Mouse (Mus musculus) stomach, embryonic 14.5 days (tissue): ENCODE measurements around the gene Ppp2r5e. TPM values are rescaled to one million over a fixed set of nuclear protein-coding genes. Genes with fewer than 3 reads are reported as not detected.

ENCODE experiments used
- ATAC-seq: fragments of 200-750 bp; cut with Nextera tagmentation; 2 replicates; pipeline ENCODE4 v1.8.0; 2017; ENCODE audit warnings: low read depth, moderate TSS enrichment; ENCODE audit not compliant: insufficient number of reproducible peaks, insufficient read depth, low FRiP score
- H3K27ac ChIP-seq: fragments of 300-500 bp; sonication (generic); 2 replicates; pipeline ENCODE4 v1.5.1; 2014; ENCODE audit warnings: mild to moderate bottlenecking, low read length, moderate library complexity, mixed read lengths
- H3K27me3 ChIP-seq: fragments of 300-500 bp; sonication (generic); 2 replicates; pipeline ENCODE4 v1.6.1; 2014; ENCODE audit warnings: low read length, control low read depth, mixed read lengths; ENCODE audit not compliant: control insufficient read depth, insufficient read depth
- H3K36me3 ChIP-seq: fragments of 300-500 bp; sonication (generic); 2 replicates; pipeline ENCODE4 v1.6.1; 2014; ENCODE audit warnings: mild to moderate bottlenecking, control low read depth, low read length, moderate library complexity, mixed read lengths; ENCODE audit not compliant: control insufficient read depth, insufficient read depth
- H3K4me1 ChIP-seq: fragments of 300-500 bp; sonication (generic); 2 replicates; pipeline ENCODE4 v1.6.1; 2014; ENCODE audit warnings: low read length, control low read depth, mixed read lengths; ENCODE audit not compliant: control insufficient read depth, insufficient read depth
- H3K4me2 ChIP-seq: fragments of 300-500 bp; sonication (generic); replicated peaks from 2 replicates; pipeline ENCODE4 v1.6.1; 2014; ENCODE audit warnings: low read depth, low read length, control low read depth
- H3K4me3 ChIP-seq: fragments of 300-500 bp; sonication (generic); 2 replicates; pipeline ENCODE4 v1.5.1; 2014; ENCODE audit warnings: low read depth, low read length, control low read depth
- H3K9ac ChIP-seq: fragments of 300-500 bp; sonication (generic); replicated peaks from 2 replicates; pipeline ENCODE4 v1.6.1; 2014; ENCODE audit warnings: low read depth, mild to moderate bottlenecking, control low read depth, low read length, moderate library complexity, mixed read lengths
- H3K9me3 ChIP-seq: fragments of 300-500 bp; sonication (generic); 2 replicates; pipeline ENCODE4 v1.6.1; 2016; ENCODE audit warnings: low read depth, low read length, control low read depth; ENCODE audit not compliant: control insufficient read depth
- WGBS: fragments of 180-500 bp; shearing (Covaris S2); extraction: QIAGEN DNeasy Blood & Tissue Kit; methylation state at CpG from one replicate; pipeline ENCODE4 v1.1.7; 2014; 5-methylcytosine and 5-hydroxymethylcytosine counted together
- polyA plus RNA-seq: library from polyadenylated mRNA; unstranded; fragments of >200 nt; fragmentation: Nextera tagmentation; extraction: Ambion mirVana; gene quantifications from 2 replicates; pipeline ENCODE4 v1.2.1, GENCODE M21; 2014

The Ppp2r5e gene
- polyA plus RNA-seq, 1 experiment from 2014 or later, result 17.2 TPM

GRCm38 (mm10) chr12:75570138-75570537 is 25.9 kb downstream of the Ppp2r5e start:
- ATAC-seq, result no peak
- no peak overlapping the region for H3K9ac ChIP-seq
- H3K27me3 ChIP-seq, result no peaks in the 10 kb centered on the region
- H3K27ac ChIP-seq, result no peak overlapping the region
- WGBS, result 76% methylated on average over 1 of the region's 1 CpGs
- H3K4me1 ChIP-seq, result peaks cover 12% of the 10 kb centered on the region
- no peak overlapping the region for H3K4me3 ChIP-seq
- H3K36me3 ChIP-seq, result no peaks in the 10 kb centered on the region
- no peaks in the 10 kb centered on the region for H3K9me3 ChIP-seq
- no peak overlapping the region for H3K4me2 ChIP-seq

- H3K36me3 ChIP-seq, result no peaks in the 10 kb centered on the region
- no peak overlapping the region for H3K27ac ChIP-seq
- peaks cover 15% of the 10 kb centered on the region for H3K4me1 ChIP-seq
- peak; percentile 63; the same call in 1 of the 2 replicates for ATAC-seq
- WGBS, result 25% methylated on average over 5 of the region's 5 CpGs
- no peaks in the 10 kb centered on the region for H3K9me3 ChIP-seq
- no peak overlapping the region for H3K4me3 ChIP-seq
- H3K9ac ChIP-seq, result no peak overlapping the region
- no peaks in the 10 kb centered on the region for H3K27me3 ChIP-seq
- H3K4me2 ChIP-seq, result no peak overlapping the region
These were observed 28.3 kb downstream of the Ppp2r5e start for GRCm38 (mm10) chr12:75567745-75568144.

DNA sequence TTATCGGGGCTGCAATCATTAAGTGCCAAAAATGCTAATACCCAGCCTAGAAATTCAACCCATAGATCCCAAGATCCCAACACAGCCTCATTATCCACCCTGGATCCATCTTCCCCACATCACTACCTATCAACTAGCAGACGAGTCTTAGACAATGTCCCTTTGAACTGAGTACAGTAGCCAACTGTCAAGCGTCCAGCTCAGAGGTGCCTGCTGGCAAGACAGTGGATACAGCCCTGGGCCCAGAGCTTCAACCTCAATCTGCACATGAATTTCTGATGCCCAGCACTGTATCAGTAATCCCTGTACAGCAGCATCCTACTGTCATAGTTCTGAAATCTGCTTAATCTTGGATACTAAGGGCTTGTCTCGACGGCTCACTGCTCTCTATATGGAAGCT is 30.3 kb downstream of the Ppp2r5e start:
- Histone ChIP-seq H3K27me3 (no peaks in the 10 kb centered on the region), H3K9me3 (no peaks in the 10 kb centered on the region), H3K4me2 (no peak overlapping the region), H3K4me1 (peaks cover 15% of the 10 kb centered on the region), H3K4me3 (no peak overlapping the region), H3K9ac (no peak overlapping the region), H3K36me3 (no peaks in the 10 kb centered on the region), H3K27ac (no peak overlapping the region)
- WGBS, result 90% methylated on average over 5 of the region's 5 CpGs
- ATAC-seq, result no peak

GRCm38 (mm10) chr12:75564498-75564897 is 31.5 kb downstream of the Ppp2r5e start:
- whole genome bisulfite sequencing, result 63% methylated on average over 1 of the region's 1 CpGs
- ATAC-seq, result no peak
- peaks cover 15% of the 10 kb centered on the region for H3K4me1 ChIP-seq
- no peaks in the 10 kb centered on the region for H3K9me3 ChIP-seq
- H3K4me3 ChIP-seq, result no peak overlapping the region
- H3K36me3 ChIP-seq, result no peaks in the 10 kb centered on the region
- H3K27ac ChIP-seq, result no peak overlapping the region
- H3K27me3 ChIP-seq, result no peaks in the 10 kb centered on the region
- H3K4me2 ChIP-seq, result no peak overlapping the region
- H3K9ac ChIP-seq, result no peak overlapping the region

DNA sequence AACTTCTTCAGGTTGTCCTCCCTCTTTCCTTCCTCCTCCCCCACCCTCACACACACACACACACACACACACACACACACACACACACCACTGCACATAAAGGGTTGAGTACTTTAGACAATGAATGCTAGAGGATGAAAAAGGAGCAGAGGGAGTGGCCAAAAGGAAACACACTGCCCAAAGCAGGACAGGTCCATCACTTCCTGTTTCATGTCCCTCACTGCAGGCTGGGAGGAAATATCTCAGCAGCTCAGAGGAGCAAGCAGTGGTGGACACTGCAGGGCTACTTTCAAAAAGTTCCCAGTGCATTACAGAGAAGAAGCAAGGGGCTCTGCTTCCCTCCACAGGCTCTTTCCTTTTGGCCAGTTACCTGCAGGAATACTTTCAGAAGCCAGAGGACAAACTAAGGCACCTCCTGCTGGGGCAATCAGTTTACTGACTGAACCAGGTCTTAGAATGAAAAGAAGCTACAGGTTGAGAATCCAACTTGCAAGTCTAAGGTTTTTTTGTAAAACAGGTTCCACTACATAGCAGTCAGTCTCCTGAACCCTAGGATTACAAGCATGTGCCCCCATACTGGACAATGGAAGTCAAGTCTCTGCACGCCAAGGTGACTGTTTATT is 32.9 kb downstream of the Ppp2r5e start:
- no peak overlapping the region for H3K9ac ChIP-seq
- H3K27ac ChIP-seq, result peak overlapping the region; percentile 48; the same call in 1 of the 2 replicates
- ATAC-seq, result no peak
- WGBS, result 75% methylated on average over 1 of the region's 1 CpGs
- no peak overlapping the region; the same call in 1 of the 2 replicates for H3K4me2 ChIP-seq
- H3K4me3 ChIP-seq, result no peak overlapping the region
- H3K27me3 ChIP-seq, result no peaks in the 10 kb centered on the region
- no peaks in the 10 kb centered on the region for H3K36me3 ChIP-seq
- H3K4me1 ChIP-seq, result peaks cover 14% of the 10 kb centered on the region
- H3K9me3 ChIP-seq, result no peaks in the 10 kb centered on the region

DNA sequence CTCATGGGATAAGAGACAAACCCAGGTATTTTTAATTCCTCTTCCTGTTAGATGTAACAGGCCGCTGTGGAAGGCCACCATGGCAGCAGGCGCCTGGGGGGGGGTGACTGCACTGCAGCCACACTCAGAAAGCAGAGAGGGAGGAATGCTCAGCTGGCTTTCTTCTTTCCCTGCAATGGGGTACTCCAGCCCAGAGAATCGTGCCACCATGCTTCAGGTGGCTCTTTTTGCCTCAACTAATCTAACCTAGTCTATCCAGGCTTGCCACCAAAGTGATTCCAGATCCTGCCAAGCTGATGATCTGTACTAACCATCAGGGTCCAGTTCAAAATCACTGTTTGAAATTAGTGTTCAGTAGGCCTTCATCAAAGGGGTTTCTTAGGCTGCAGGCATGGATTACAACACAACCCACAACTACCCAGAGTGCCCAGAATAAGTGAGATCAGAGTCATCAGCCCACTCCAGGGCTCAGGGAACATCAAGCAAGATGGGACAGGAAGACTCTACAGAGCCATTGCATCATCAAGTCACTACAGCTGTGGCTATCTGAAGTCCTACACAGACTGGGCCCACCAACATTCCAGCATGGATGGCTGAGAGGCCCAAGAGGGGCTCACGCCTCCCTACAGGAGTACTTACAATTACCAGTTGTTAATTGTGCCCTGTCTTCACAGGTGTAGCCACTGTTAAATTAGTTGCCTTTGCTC is 35.2 kb downstream of the Ppp2r5e start:
- no peak overlapping the region for H3K27ac ChIP-seq
- H3K4me1 ChIP-seq, result peaks cover 14% of the 10 kb centered on the region; the same call in 1 of the 2 replicates
- no peak for ATAC-seq
- no peak overlapping the region for H3K4me3 ChIP-seq
- H3K9ac ChIP-seq, result no peak overlapping the region
- H3K4me2 ChIP-seq, result no peak overlapping the region
- WGBS, result 89% methylated on average over 4 of the region's 4 CpGs
- no peaks in the 10 kb centered on the region for H3K27me3 ChIP-seq
- no peaks in the 10 kb centered on the region for H3K36me3 ChIP-seq
- H3K9me3 ChIP-seq, result no peaks in the 10 kb centered on the region

DNA sequence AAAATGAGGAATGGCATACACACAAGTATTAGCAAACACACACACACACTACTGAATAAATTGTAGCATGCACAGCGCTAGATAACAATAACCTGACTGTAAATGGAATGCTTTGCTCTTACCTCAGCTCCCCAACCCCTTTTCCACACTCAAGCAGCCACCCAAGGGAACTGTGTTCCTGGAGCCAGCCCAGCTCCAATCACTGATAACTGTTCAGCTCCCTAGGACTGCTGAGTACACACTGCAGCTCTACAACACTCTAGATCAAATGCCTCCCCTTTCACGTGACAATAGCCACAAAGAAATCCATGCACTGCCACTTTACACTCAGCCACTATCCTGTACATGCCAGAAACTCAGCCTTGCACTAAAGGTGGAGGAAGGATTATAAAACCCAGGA is 36.8 kb downstream of the Ppp2r5e start:
- H3K4me1 ChIP-seq, result peaks cover 18% of the 10 kb centered on the region; the same call in 1 of the 2 replicates
- peak; percentile 81 for ATAC-seq
- H3K4me2 ChIP-seq, result no peak overlapping the region
- WGBS, result 67% methylated on average over 2 of the region's 2 CpGs
- no peaks in the 10 kb centered on the region for H3K9me3 ChIP-seq
- H3K36me3 ChIP-seq, result no peaks in the 10 kb centered on the region
- no peak overlapping the region for H3K27ac ChIP-seq
- no peak overlapping the region for H3K9ac ChIP-seq
- no peak overlapping the region for H3K4me3 ChIP-seq
- H3K27me3 ChIP-seq, result no peaks in the 10 kb centered on the region

DNA sequence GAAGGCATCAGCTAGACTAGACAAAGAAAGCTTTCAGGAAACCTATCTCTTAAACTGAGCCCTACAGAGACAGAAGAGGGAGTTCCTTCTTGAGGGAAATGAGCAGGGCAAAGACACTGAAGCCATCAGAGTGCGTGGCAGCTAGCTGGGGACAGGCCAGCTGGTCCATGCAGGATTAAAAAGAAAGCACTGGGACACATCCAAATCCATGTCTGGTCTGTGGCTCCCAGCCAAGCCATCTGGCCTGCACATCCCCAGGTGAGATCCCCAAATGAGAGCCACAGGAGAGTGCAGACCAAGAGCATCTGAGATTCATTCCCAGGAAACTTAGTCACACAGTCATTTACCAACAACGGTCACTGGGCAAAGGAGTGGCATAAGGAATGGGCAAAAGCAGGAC is 38.2 kb downstream of the Ppp2r5e start:
- no peak for ATAC-seq
- Histone ChIP-seq H3K27ac (no peak overlapping the region), H3K36me3 (no peaks in the 10 kb centered on the region), H3K9ac (no peak overlapping the region), H3K4me3 (no peak overlapping the region), H3K9me3 (no peaks in the 10 kb centered on the region), H3K27me3 (no peaks in the 10 kb centered on the region), H3K4me1 (peaks cover 14% of the 10 kb centered on the region; the same call in 1 of the 2 replicates), H3K4me2 (no peak overlapping the region)
- 63% methylated on average over 2 of the region's 2 CpGs for WGBS
